ENCODE assay signal across 20 mouse cellular contexts in the genomic region with DNA sequence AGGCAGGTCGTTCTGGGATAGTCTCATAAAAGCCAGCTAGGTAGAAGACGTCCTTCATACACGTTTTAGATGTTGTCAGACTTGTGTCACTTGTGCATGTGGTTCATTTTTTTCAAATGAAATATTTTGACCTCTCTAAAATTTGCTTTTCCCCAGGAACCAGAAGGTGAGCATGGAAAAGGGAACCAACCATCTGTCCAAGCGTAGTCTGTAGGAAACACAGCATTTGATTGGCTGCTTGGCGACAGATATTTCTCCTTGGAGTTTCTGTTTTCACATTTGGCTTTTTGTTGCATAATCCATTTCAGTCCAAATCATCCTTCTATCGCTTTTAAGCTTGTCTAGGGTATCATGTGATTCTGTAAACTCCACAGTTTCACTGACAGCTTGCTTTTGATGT. TPM values are rescaled to one million over a fixed set of nuclear protein-coding genes. Genes with fewer than 3 reads are reported as not detected.
DNase-seq lines count a peak whose midpoint lies in the region; TF ChIP-seq lines count a peak whose summit lies in the region.
"Had no signal": no experiment of that assay in that cellular context is flagged by ENCODE, and none has a peak within 500 bp of the region (broad histone marks: within the 10 kb centered on the region; RNA-seq: fewer than 3 reads in every experiment).

No protein-coding gene starts in this region.

- H3K4me3 ChIP-seq in layer of hippocampus, adult 2 months = no peak overlapping the region
- H3K4me3 ChIP-seq: embryonic facial prominence, embryonic 10.5 days; forebrain, embryonic 13.5 days; heart, embryonic 10.5 days; hindbrain, embryonic 13.5 days had no signal

- intact Hi-C loops in heart, postnatal 10 days (cut with DNase I) = no loop called here
- intact Hi-C loops in gastrocnemius, postnatal 14 days (cut with DNase I; ENCODE audit: low total_unique reads) = no loop called here

- no peak for TF ChIP-seq CTCF in layer of hippocampus, adult 2 months (conservative IDR thresholded peaks at IDR 0.05)

- peak; percentile 27 for DNase-seq in cerebellum, adult 11 months
- no peak for DNase-seq in cerebellum, postnatal 4 days (ENCODE audit: low spot score in 2 of 2)
- peak in 1 of 2 experiments; percentile 26 for DNase-seq in layer of hippocampus, adult 2 months (ENCODE audit: low spot score in 2 of 2)
- DNase-seq in layer of hippocampus, adult 9-10 months (ENCODE audit: low spot score) = no peak
- DNase-seq in cerebellum, adult 9-10 months = peak; percentile 79
- no peak for DNase-seq in heart, postnatal 10 days
- no peak for DNase-seq in gastrocnemius, postnatal 14 days
- no peak for DNase-seq in thymus, postnatal 0 days (ENCODE audit: low spot score)
- DNase-seq: adrenal gland, postnatal 25 days; forebrain, postnatal 0 days; heart, adult 18-20 months; heart, postnatal 14 days; kidney, adult 11 months had no signal

- H3K27ac ChIP-seq in layer of hippocampus, adult 2 months = peak overlapping the region; percentile 74
- H3K27ac ChIP-seq: embryonic facial prominence, embryonic 10.5 days; forebrain, embryonic 13.5 days; heart, embryonic 10.5 days; hindbrain, embryonic 13.5 days; hindbrain, postnatal 0 days had no signal

RNA-seq across cellular contexts. Expression of gene Ptchd4, which starts 20.8 kb away (rescaled TPM):
- 10 to 100 TPM; 11.9 to 12.1 TPM for total RNA-seq in layer of hippocampus, adult 2 months (2021)
- not detected for total RNA-seq in heart, postnatal 10 days (2021)
- total RNA-seq in gastrocnemius, postnatal 14 days (2021) = under 1 TPM; 0.42 to 0.51 TPM
- 0.08 and 0.10 TPM in 2 replicates for polyA plus RNA-seq in thymus, postnatal 0 days (2015; fragmentation: Nextera tagmentation; extraction: Ambion mirVana)
- total RNA-seq: adrenal gland, postnatal 25 days; heart, adult 18-20 months; hematopoietic stem cell, adult 5-6 weeks; MEL had no signal

Comparison
In these comparisons a context has a peak if more than half of its experiments do, and no peak if none do; other contexts are left out.
1. DNase-seq: peak in cerebellum, adult 11 months (single experiment) and cerebellum, adult 9-10 months (single experiment); none in cerebellum, postnatal 4 days (0 of 2), layer of hippocampus, adult 9-10 months (single experiment), heart, postnatal 10 days (0 of 2), gastrocnemius, postnatal 14 days (single experiment) and thymus, postnatal 0 days (single experiment).
2. RNA of gene Ptchd4, which starts 20.8 kb away (total RNA-seq): 11.9 to 12.1 TPM in layer of hippocampus, adult 2 months; 0.42 to 0.51 TPM in gastrocnemius, postnatal 14 days and not detected in heart, postnatal 10 days; every median in the first group is over 4 times any median in the second.